Mouse (Mus musculus) left cerebral cortex, postnatal 10 days (tissue): ENCODE measurements at regions not wholly inside any gene's neighbourhood (a gene's known extent, or its start where the extent isn't known, plus 50 kb on each side); places are given as distances from the start of the nearest gene placed in this dataset.

ENCODE experiments used
- DNase-seq, 2 experiments: peaks; one replicate each; pipeline ENCODE4 v3.0.0; 2021 to 2022; ENCODE audit warnings: low spot score in 2 of 2, mixed read lengths in 1 of 2; ENCODE audit errors: extremely low spot score in 1 of 2
- intact Hi-C: fragments of 180-260 bp; cut with DNase I; formaldehyde crosslinking; loops from one replicate; pipeline ENCODE4 v1.15.1; 2025

GRCm38 (mm10) chr9:102449366-102449765 lies 56.2 kb upstream of the Ky start:
- intact Hi-C loops, result no loop called here
- no peak for DNase-seq

DNA sequence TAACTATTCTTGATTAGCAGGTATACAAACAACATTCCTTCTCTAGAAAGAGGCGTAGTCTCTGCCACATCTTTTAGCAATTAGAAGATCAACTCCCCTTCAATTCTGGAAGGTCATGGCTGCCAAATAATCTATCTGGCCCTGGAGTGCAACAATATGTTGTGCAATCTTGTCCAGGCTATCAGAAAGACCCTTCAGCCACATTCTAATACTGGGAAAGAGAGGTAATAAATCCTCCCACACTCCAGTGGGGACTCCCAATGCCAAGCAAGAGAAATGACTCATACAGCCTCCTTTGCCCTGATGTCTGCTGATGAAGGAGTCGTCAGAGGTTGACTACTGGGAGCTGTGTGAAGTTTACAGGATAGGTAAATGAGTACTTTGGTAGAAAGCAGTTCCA lies 59.5 kb upstream of the Ky start:
- intact Hi-C loops, result no loop called here
- no peak for DNase-seq

- DNase-seq, result no peak
- intact Hi-C loops, result no loop called here
Measured at GRCm38 (mm10) chr9:102442198-102442842, 63.2 kb upstream of the Ky start.

- DNase-seq, result no peak
- intact Hi-C loops, result no loop called here
Measured at GRCm38 (mm10) chr9:102437641-102438040, 67.9 kb upstream of the Ky start.

- intact Hi-C loops, result no loop called here
- no peak for DNase-seq
Measured at GRCm38 (mm10) chr9:102436378-102436777, 69.2 kb upstream of the Ky start.

- intact Hi-C loops, result no loop called here
- DNase-seq, result no peak
Measured at GRCm38 (mm10) chr9:102428031-102428430, 73.5 kb upstream of the Ephb1 start.

DNA sequence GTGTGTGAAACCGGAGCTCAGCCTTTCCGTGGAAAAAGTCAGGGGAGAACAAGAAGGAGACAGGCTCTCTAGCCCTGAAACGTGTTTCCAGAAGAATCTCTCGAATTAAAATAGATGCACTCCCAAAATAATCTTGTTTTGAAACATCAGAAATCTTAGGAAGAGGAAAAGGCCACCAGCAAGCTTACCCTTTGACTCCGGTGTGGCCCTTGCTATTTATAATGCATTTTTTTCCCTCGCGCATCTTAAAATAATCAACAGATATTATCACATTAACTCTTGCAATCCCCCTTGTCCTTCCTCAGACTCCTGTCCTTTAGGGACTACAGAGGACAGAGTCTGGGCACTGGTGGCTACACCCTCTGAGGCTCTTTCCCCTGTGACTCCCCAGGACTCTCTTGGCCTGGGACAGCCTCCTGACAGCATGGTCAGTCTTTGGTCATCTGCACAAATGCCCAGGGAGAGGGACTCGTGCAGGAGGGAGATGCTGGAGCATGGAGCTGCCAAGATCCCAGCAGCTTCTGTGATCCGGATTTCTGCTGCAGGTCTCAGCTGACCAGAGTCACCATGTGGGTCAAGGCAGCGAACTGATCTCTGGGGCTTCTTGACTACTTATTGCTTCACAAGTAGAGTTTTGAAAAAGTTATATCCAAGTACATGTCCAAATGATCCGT lies 70.3 kb upstream of the Ephb1 start:
- intact Hi-C loops, result no loop called here
- no peak for DNase-seq

GRCm38 (mm10) chr9:102423919-102424671 lies 69.6 kb upstream of the Ephb1 start:
- intact Hi-C loops, result no loop called here
- peak in 1 of 2 experiments; percentile 23 for DNase-seq

- DNase-seq, result no peak
- intact Hi-C loops, result no loop called here
Measured at GRCm38 (mm10) chr9:102423465-102423918, 69.0 kb upstream of the Ephb1 start.

DNA sequence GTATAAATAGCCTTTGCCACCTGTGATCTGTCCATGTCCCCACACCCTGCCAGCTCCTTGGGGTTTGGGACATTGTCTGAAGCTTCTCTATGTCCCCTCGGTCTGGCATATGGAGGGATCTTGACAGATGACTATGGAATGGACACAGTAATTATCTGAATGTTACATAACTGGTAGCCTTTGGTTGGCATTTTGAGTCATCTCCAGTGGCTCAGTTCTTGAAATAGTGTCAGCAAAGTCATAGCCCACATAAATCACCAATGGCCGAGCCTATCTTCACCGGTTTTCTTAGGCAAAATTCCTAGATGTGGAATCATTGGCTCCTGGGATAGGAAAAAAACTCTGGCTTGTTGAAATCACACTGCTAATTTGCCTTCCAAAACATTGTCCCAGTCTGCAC lies 67.3 kb upstream of the Ephb1 start:
- no peak for DNase-seq
- intact Hi-C loops, result no loop called here

DNA sequence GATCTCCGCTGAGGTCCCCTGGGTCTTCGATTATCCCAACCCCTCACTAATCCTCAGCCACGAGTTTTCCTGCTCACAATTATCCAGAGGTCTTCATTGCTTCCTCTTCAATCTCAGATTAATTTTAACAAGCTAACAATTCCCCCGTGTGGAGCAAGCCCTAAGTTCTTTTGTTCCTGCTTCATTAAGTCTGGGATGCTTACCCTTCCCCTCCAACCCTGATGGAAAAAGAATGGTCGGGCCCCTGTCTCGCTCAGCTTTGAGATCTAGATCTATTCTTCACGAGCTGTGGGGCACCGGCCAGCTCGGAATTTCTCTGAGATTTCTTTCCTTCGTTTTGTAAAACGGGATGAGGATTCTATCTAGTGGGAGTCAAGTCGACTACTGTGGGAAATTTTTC lies 65.7 kb upstream of the Ephb1 start:
- intact Hi-C loops, result no loop called here

DNA sequence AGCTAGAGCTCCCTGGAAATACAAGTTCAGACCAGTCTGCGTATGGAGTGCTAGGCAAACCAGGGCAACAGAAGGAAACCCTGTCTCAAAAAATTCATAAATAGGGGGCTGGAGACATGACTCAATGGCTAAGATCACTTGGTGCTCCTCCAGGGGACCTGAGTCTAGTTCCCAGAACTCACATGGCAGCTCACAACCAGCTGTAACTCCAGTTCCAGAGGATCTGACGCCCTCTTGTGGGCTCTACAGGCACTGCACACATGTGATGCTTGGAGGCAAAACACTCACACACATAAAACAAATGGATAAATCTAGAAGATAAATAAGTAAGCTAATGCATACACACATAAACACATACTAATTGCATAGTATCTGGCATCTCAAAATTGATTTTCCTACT lies 59.1 kb upstream of the Ephb1 start:
- intact Hi-C loops, result no loop called here

More for the DNA sequence above, 65.7 kb upstream of the Ephb1 start:
- no peak for DNase-seq

GRCm38 (mm10) chr9:102410666-102411065 lies 56.2 kb upstream of the Ephb1 start:
- no peak for DNase-seq
- intact Hi-C loops, result no loop called here

More for the DNA sequence above, 59.1 kb upstream of the Ephb1 start:
- DNase-seq, result no peak

DNA sequence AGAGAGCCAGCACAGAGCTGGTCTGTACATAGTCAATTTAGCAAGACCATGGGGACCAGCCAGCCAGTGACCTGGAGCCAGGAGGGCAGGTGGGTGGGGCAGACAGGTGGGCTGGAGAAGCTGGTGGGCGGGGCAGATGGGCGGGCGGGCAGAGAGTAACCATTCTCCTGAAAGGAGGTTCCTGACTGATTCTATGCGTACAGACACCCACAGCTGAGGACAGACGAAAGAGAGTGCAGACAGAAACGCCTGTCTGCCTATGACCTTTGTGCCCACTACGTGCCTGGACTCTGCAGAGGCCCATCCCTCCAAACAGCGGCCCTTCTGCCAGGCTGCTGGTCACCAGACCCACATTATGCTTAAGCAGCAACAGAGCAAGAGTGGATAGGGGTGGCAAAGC lies 51.5 kb upstream of the Ephb1 start:
- intact Hi-C loops, result no loop called here
- no peak for DNase-seq
